Mouse (Mus musculus) urinary bladder, postnatal 36 days (tissue): ENCODE results near the gene Morn1.

Experiments
- DNase-seq, 2 experiments: peaks; one replicate each; pipeline ENCODE4 v3.0.0; 2022; ENCODE audit warnings: low spot score in 2 of 2, mixed read lengths in 1 of 2

Morn1 gene

GRCm38 (mm10) chr4:155086108-155087024 is at the start of gene Morn1, which contains the start of gene Rer1:
Gene Morn1, plus strand, starts transcription at chr4:155086577.
Gene Rer1, minus strand, starts transcription at chr4:155086382.
- peak; percentile 100 for DNase-seq

- DNase-seq: no peak
These were observed 46.2 kb upstream of the Morn1 start for GRCm38 (mm10) chr4:155040197-155040596.

GRCm38 (mm10) chr4:155040696-155041095 is 45.7 kb upstream of the Morn1 start:
- no peak for DNase-seq

GRCm38 (mm10) chr4:155042606-155043288 is 43.6 kb upstream of the Morn1 start:
- no peak for DNase-seq

GRCm38 (mm10) chr4:155043289-155043625 is 43.1 kb upstream of the Morn1 start:
- DNase-seq: no peak

- no peak for DNase-seq
These were observed 39.7 kb upstream of the Morn1 start for GRCm38 (mm10) chr4:155046636-155047035.

GRCm38 (mm10) chr4:155050116-155050515 is 36.3 kb upstream of the Morn1 start:
- DNase-seq: no peak

- peak in 1 of 2 experiments; percentile 75 for DNase-seq
These were observed 29.7 kb upstream of the Morn1 start, which contains the start of gene Plch2 for GRCm38 (mm10) chr4:155056724-155057123. Gene Plch2, minus strand, starts transcription at chr4:155056784.

- DNase-seq: peak; percentile 70 to 75
These were observed 28.1 kb upstream of the Morn1 start for GRCm38 (mm10) chr4:155058325-155058724.

- DNase-seq: peak; percentile 65 to 79
These were observed 22.5 kb upstream of the Morn1 start for GRCm38 (mm10) chr4:155063895-155064294.

GRCm38 (mm10) chr4:155064474-155064873 is 21.9 kb upstream of the Morn1 start:
- no peak for DNase-seq

GRCm38 (mm10) chr4:155065970-155066833 is 20.2 kb upstream of the Morn1 start:
- peak; percentile 82 to 87 for DNase-seq

GRCm38 (mm10) chr4:155066834-155067522 is 19.4 kb upstream of the Morn1 start, which contains the start of gene Pex10:
Gene Pex10, plus strand, starts transcription at chr4:155067016.
- peak; percentile 96 to 97 for DNase-seq

GRCm38 (mm10) chr4:155068357-155068972 is 17.9 kb upstream of the Morn1 start:
- no peak for DNase-seq

GRCm38 (mm10) chr4:155069191-155069590 is 17.2 kb upstream of the Morn1 start:
- no peak for DNase-seq

- DNase-seq: no peak
These were observed 16.2 kb upstream of the Morn1 start for GRCm38 (mm10) chr4:155070199-155070598.

GRCm38 (mm10) chr4:155070921-155071320 is 15.5 kb upstream of the Morn1 start:
- no peak for DNase-seq

- DNase-seq: no peak
These were observed 12.0 kb upstream of the Morn1 start for GRCm38 (mm10) chr4:155074418-155074817.

GRCm38 (mm10) chr4:155075137-155075536 is 11.2 kb upstream of the Morn1 start:
- DNase-seq: no peak

GRCm38 (mm10) chr4:155075813-155076212 is 10.6 kb upstream of the Morn1 start:
- DNase-seq: no peak

- DNase-seq: no peak
These were observed 9.7 kb upstream of the Morn1 start for GRCm38 (mm10) chr4:155076677-155077076.
